Mouse (Mus musculus) cerebellum, postnatal 4 days (tissue): ENCODE measurements around the gene Spin1.
"Not testable (repeated sequence)": the region's sequence is repeated elsewhere in the genome, so short reads cannot be mapped to it uniquely, and the experiment has no call there.

ENCODE experiments used
- DNase-seq, 2 experiments: peaks; one replicate each; pipeline ENCODE4 v3.0.0; 2022; ENCODE audit warnings: low spot score in 2 of 2, mixed read lengths in 1 of 2

Gene Spin1

DNA sequence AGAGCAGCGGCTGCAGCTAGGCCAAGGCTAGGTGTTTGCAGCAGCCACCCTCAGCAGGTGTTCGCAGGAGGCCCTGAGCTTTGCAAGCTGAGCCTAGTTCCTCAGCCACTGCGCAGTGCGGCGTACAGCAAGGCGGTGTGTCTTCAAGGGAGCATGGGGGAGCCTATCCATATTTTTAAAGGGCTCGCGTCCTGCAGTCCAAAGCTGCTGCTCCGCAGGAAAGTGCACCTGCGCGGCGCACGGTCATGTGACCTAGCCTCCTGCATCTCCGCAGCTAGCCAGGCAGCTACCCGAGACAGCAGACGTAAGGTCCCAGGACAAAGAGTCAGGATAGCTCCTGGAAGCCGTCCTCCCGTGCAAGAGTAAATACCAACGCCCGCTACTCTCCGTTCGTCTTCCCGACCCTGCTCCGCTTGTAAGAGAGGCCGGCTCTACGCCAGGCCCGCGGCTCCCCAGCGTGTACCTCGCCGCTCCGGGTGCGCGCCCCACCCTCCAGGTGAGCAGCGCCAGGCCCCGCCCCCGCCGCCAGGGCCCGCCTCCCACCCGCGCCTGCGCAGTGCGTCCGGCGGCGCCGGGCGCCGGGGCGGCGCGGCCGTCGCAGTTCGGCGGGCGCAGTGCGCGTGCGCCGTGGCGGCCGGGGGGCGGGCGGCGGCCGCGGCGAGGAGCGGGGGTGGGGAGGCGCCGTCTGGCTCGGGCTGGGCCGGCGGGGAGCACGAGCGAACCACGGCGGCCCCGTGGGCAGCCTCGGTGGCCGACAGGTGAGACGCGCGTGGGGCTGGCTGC, at the start of gene Spin1:
Gene Spin1, plus strand, starts transcription at position 648 of the 783 bp plus-strand sequence.
- DNase-seq: peak; percentile 65 to 87

DNA sequence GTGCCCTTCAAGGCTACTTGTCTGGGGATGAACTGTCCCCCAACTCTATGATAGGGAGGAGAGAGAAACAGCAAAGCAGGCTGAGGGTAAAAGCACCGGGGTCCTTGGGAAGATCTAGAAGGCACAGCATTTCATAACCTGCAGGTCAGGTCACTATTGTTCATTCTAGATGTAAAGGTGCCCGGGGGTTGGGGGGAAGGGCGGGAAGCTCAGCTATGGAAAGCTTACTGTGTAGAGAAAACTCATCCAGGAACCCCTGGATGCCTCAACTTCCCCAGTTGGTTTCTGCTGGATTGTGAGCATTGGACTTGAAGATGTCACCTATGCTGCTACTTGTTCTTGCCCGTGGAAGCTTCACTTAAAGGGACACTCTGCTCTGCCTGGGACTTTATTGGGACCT, 49.7 kb upstream of the Spin1 start:
- no peak for DNase-seq

DNA sequence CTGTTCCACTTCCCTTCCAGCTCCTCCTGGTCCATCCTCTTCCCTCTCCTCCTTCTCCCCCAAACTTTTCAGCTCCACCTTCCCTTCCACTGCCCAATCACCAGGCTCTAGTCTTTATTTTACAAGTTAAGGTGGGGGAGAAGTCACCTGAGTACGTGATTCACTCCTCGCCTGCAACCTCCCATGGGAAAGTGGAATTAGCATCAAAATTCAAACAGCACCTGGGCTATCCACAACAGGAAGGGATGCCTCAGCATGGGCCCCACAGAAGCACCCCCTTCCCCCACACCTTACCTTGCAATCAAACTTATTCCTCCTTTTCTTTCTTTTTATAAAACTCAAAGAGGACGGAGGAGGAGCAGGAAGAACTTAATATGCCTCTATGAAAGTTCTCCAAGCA, 48.3 kb upstream of the Spin1 start:
- DNase-seq: no peak

DNA sequence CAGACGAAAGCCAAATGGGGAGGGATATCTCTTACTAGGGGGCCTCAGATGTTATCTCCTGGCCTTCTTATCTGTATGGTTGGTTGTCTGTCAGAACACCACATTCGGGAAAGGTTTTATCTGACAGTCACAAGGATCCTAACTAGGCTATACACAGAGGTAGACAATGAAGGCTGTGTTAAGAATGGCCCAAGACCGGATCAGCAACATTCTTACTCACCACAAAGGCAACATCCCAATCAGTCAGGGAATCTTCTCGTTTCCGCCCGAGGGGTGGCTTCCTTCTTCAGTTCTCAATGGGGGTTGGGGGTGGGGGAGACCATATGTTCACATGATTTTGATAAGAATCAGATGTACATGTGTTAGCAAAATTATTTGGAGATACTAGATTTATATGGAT, 37.7 kb upstream of the Spin1 start:
- DNase-seq: no peak

- DNase-seq: no peak
These were observed 37.0 kb upstream of the Spin1 start for GRCm38 (mm10) chr13:51063721-51064120.

DNA sequence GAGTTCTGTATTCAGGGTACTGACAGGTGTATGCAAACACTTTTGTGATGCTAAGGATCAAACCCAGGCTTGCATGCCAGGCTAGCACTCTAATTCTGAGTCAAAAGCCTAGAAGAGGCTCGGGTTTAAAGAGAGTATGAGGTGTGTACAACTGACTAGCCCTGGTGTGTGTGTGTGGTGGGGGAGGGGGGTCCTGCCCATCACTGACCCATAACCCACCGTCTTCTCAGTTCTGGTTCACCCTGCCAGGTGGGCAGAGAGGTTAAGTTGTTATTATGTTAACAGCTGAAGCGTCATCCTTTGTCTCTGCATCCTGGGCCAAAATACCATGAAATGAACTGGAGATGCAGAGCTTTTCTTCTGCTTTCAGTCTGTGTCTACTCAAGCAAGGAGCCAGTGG, 36.3 kb upstream of the Spin1 start:
- no peak for DNase-seq

- no peak for DNase-seq
These were observed 29.5 kb upstream of the Spin1 start for GRCm38 (mm10) chr13:51071063-51071680.

DNA sequence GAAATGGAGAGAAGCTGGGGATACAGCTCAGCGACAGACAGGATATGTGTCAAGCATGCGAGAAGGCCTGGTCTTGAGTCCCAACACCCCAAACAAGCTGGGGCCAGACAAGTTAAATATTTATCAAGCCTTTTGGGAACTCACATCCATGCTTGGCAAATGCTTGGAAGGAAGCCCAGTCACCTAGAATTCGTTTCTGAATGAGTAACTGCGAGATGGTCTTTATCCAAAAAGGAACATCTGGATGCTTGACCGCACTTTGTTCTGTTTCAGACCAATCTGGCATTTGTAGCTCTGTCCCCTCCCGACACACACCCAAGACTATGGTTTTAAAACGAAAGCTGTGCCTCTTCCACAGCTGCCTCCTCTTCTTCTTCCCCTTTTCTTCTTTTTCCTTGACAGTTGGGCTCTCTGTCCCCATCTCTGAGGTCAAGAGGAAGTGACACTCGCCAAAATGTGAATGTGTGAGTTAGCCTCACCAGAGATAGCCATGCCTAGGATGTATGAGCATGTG, 28.9 kb upstream of the Spin1 start:
- no peak for DNase-seq

GRCm38 (mm10) chr13:51072917-51073843, 27.5 kb upstream of the Spin1 start:
- no peak for DNase-seq

- DNase-seq: no peak
These were observed 26.5 kb upstream of the Spin1 start for GRCm38 (mm10) chr13:51074081-51074680.

DNA sequence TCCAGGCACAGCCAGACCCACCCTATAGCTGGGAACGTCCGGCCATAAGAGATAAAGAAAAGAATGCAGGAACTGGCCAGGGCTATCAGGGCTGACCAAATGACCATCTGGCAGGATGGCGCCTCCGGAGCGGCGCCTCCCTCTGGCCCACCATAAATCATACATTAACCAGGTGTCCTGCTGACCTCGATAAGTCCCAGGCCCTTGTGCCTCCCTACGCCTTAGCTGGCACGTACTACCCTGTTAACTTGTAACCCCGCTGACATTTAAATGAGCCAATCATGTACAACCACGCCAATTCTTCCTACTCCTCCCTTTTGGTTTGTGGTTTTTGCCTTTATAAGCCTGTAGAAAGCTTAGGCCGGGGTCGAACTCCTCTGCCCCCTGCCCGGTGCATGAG, 24.5 kb upstream of the Spin1 start:
- DNase-seq: not testable (repeated sequence)

- DNase-seq: not testable (repeated sequence)
These were observed 22.1 kb upstream of the Spin1 start for GRCm38 (mm10) chr13:51078586-51078985.

DNA sequence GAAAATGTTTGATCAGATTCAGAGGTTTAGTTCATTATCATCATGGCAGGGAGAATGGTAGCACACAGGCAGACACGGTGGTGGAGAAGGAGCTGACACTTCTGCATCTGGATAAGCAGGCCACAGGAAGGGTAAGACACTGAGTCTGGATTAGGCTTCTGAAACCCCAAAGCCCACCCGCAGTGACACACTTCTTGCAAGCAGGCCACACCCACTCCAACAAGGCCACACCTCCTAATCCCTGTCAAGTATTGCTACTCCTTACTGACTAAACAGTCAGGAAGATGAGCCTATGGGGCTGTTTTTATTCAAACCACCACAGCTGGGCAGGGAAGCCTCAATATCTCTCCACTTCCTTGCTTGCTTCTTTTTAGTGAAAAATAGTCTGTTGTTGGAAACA, 19.9 kb upstream of the Spin1 start:
- DNase-seq: no peak

GRCm38 (mm10) chr13:51084241-51084640, 16.4 kb upstream of the Spin1 start:
- DNase-seq: no peak

DNA sequence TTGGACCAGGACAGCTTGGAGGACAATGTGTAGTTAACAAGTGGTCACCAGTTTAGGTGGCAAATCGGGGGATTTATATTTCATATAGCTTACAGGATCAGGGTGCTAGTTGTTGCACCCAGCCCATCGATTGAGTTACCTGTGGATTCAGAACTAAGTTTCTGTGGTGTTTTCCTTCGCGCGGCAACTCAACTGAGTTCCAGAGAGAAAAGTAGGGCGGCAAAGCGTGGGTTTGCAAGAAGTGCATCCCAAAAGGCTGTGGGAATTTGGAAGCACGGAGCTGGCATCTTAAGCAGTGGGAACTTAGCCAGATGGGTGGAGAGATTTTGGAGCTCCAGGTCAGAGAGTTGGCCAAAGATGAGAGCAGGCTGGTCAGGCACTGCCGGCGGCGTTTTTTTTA, 14.7 kb upstream of the Spin1 start:
- DNase-seq: no peak

DNA sequence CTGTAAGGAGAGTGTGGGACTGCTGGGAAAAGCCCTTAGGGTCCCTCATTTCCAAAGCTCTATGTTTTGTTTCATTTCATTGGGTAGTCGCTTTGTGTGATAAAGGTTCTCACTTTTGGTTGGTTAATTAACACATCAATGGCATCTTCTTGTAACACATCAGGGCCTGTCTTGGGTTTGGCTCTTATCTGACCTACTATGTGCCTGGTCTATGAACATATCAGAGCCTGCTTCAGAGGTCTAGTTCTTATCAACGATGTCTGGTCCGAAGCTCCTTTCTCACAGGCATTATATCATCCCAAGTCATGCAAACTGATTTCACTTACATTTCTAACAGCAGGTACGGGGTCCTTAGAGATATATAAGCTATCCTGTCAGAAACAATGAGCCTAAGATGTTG, 13.4 kb upstream of the Spin1 start:
- DNase-seq: no peak

GRCm38 (mm10) chr13:51088207-51088606, 12.5 kb upstream of the Spin1 start:
- DNase-seq: no peak

DNA sequence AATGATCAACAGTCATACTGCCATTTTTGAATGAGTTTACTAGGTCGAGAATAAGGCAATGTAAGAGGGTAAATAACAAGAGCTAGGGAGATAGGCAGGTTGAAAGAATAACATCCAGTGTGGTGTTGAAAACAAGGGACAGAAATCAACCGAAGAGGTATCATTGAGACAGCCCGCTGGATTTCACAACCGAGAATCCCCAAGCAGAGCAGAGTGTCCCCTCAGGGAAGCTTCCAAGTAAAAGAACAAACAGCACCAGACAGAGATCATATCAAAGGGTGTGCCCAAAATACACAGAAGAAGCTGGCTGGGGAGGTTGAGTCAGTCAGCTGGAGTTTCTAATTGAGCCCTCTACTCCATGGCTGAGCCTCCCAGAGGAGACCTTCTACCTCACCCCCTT, 11.6 kb upstream of the Spin1 start:
- no peak for DNase-seq

- DNase-seq: no peak
These were observed 10.5 kb upstream of the Spin1 start for GRCm38 (mm10) chr13:51090105-51090661.

DNA sequence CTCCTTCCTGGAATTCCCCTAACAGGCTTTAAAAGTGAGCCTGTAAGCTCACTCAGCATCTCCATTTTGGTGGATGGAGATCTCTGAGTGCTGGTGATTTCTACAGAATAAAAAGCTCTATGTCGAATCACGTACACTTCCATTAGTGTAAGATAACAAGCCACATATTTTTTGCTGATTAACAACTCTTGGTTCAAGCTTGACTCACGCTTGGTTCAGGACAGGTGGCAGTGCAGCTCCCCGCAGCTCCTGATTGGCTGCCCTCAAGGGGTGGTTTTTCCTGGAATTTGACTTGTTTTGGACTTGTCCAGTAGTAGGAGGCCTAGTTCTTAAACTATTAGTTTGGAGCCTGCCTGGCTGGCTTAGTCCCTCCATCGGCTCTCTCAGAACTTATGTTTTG, 7.2 kb upstream of the Spin1 start:
- DNase-seq: no peak
